Mouse (Mus musculus): Measurements from ENCODE around the gene Mamdc2.

The Mamdc2 gene

DNA sequence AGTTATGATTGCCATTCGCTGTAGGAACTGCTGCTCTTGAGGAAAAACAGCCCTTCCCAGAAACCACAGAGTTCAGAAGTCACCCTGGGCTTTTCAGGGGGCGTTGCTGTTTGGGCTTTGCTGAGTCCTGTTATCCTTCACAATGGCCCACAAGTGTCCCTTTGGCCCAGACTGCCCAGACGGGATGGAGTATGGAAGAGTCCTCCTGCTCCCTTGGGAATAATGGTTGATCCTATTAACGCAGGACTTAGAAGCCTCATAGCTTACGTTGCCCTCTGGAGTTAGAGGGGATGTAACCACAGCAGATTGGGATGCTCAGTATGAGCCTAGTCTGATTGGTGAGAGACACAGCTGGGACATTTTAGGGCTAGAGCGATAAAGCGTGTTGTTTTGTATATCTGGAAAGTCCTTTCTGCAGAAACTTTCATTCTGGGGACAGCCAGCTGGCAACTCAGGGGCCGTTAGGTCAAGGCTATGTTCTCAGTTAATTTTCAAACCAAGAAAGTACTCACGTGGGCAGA, 94.3 kb downstream of the Mamdc2 start:
- DNase-seq, result no peak

DNA sequence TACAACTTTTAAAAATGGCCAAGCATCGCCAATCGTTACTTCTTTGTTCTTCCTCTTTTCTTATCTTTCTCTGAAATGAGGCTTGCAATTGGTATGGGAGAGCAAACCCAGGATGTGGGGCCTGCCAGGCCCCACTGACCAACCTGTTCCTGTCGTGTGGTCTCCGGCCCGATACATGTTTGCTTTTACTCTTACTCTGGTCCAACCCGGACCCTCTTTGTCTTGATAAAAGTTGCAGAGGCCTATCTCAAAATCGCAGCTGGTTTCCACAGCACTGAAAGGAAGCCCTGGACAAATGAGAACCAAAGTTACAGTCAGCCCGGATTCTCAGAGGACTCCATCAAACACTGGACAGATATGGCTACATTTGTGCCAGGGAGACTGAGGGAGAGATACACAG, 95.1 kb downstream of the Mamdc2 start:
- DNase-seq, result no peak

DNA sequence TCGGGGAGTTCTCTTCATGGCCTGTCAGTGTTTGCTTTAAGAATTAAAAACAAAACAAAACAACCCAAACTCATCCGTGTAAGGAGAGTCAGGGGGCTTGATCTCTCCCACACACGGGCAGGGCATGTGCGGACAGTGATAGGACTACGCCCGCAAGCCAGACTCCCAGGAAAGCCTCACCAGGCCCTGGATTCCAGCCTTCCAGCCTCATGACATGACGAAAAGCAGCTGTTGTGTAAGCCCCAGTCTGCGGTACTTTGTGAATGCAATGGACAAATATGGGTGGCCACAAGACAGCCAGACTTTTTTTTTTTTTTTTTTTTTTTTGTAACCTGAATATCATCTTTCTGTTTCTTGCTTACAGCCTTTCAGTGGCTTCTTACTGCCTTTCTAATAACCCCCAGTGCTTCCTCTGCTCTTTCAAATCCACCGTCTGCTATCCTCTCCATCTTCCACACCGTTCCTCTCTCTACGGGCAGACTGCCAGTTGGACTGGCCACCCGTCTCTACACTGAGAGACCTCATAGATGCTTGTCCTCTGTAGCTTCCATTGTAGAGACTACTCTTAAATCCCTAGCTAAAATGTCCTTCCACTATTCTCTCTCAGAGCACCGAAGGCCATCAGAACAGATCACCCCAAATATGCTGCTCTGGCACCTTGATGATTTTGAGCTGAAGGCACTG, 96.3 kb downstream of the Mamdc2 start:
- DNase-seq, result no peak

DNA sequence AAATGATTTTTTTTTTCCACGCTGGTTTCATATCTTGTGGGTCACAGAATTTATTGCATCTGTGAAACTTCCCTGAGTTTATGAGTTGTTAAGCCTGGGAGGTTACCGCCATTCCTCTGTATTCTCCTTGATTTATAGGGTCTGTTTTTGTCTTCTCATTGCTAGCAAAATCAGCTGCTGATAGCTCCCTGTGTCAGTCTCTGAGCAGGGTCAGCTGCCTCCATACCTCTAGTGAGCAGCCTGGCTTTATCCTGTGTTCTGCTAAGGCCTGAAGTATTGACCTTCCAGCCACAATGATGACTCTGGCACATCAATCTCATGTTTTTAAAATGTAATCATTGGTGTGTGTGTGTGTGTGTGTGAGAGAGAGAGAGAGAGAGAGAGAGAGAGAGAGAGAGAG, 98.3 kb downstream of the Mamdc2 start:
- DNase-seq, result no peak

DNA sequence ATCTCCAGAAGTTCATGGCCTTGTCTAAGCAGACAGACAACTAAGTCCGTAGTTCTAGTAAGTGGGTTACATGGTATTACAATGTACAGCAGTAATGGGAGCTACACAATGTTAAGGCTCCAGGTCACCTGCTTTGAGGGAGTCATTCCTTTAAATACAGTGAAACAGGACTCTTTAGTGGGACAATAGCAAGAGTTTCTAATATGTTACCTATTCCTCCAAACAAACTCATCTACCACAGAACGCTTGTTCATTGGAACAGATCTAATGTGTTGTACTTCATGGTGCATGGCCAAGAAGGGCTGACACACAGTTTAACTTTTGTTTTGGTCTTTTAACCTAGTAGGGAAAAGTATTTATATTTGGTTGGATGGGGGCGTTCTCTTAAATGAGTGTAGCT, 105.5 kb downstream of the Mamdc2 start:
- no peak for DNase-seq

DNA sequence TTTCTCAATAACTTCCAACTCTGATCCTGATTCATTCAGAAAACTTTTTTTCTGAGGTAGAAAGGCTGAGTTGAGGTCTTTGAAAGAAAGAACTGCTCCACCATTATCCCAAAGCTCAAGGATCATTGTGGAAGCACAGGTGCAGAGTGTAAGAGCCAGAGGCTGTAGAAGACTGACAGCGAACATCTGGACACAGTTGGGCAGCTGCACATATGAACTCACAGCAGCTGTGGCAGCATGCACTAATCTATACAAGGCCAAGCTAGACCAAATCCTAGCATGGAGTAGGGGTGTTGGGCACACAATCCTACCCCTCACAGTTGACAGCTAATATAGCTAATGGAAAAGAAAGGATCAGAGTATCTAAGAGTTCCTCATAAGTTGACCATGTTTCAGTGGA, 115.4 kb downstream of the Mamdc2 start:
- DNase-seq, result no peak

DNA sequence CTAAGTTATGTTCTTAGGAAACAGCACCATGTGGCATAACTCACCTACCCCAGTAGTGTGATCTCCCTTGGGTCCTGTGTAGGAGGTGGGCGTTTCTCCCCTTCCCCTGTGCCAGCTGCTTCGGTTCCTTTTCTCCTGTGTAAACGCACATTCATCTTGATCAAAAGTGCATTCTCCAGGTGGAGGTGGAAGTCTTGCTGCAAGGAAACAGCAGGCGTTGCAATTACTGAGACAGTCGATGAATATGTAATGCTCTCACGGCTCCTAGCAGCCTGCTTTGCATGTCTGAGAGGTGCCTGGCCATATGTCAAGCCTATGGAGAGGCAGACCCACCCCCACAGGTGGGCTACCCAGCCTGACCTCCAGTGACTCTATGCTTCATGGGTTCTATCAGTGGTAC, 117.4 kb downstream of the Mamdc2 start:
- no peak for DNase-seq

DNA sequence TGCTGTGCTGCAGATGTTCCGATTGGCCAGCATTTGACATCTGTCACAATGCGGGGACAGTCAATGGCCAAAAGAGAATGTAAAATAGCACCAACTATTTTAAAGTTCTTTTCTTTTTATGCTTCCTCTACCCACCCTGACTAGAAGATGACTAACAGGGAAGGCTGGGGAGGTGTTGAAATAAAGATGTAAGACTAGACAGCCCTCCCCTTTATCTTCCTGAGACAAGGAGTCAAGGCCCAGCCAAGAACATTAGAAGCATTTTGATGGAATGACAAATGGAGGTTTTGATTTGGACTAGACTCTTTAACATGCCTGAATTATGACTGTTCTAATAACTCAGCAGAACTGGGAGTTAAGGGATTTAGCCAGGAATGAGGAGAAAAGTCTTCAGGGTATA, 118.9 kb downstream of the Mamdc2 start:
- no peak for DNase-seq

DNA sequence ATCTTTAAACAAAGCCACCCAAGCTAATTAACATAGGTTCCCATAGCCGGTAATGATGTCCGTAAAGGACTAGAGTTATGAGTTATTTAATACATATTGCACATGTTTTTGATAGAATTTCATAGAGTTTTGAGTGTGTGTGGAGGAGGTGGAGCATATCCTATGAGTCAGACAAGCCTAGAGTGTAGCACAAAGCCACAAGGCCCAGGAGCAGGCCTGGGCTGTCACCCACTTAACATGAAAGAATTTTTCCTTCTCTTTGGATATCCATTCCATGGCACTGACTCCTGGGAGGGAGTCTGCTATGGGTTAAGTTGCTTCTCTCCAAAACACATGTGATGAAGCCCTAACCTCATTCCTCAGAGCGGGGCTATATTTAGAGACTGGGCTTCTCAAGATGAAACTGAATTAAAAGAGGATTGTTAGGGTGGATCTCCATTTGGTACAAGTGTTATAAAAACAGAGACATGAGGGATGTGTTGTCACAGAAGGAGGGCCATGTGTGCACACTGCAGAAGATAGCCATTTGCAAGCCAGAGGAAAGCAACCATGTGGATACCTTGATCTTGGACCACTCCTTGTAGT, 121.1 kb downstream of the Mamdc2 start:
- DNase-seq, result no peak

DNA sequence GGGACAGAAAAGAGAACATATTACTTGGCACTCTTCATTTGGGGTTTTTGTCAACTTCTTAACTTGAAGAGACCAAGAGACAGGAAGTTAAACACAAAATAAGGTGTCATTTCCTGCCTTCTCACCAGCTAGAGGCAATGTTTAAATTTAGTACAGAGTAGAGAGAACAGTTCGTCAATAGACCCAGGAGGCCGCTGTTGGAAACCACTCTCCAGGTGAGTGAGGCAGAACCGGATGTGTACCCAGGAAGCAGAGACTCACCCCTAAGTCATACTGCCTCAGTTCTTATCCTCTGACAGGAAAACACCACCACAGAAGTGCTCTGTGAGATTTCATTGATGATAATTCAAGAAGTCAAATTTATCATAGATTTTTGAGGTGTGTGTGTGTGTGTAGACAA, 125.1 kb downstream of the Mamdc2 start:
- no peak for DNase-seq

DNA sequence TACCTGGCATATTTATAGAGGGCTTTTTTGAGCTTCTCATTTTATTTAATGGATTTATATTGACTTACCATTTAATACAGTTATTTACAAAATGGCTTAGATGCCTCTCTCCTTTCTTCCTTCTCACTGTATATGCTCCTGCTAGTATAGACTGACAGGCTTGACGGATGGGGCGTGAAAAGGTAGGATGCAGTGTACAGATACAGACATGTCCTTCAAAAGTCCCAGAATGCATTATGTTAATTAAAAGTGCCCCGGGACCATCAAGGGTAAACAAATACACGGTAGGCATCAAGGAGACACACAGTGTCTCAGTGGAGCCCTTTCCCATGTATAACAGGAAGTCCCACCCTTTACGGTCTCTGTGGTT, 130.3 kb downstream of the Mamdc2 start:
- no peak for DNase-seq

DNA sequence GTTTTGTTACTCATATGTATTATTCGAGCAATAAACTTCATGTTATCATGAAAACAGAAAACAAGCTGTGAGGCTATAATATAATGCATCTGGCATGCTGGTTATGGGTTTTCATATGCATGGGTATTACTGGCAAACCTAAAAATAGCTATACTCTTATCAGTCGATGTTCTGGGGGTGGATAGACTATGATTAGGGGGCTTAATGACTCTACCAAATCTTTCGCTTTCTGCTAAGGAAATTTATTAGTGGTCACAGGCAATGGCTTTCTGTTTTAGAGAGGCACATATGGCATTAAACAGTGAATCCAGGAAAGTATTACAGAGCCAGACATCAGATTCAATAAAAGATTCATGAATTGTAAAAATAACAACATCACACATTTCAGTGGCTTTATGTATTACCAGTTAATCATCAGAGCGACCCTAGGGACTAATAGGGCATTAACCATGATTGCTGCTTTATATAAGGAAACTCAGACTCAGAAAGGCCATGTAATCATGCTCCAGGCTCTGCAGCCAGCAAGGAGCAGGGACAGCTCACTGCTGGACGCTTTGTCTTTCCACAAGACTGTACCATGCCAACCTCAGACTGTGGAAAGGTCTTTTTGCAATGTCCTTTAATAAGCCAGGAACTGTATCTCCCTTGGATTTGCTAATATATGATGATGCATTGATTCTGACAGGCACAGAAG, 130.8 kb downstream of the Mamdc2 start:
- DNase-seq, result peak; percentile 47

DNA sequence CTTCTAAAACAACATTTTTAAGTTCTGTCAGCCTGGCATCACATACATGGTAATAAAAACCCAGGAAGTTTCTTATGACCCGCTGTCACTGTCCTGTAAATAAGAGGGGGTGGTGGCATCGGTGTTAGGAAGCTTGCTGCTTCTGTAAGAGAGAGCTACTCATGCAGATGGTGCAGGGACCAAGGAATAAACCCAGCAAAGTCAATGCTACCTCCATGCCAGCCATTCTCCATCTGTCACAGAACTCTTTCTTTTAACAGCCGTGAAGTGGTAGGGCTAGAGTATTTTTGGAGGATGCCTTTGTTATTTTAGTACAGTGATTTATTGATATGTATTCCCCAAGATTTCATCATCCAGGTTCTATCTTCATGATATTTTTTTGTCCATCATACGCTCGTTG, 131.4 kb downstream of the Mamdc2 start:
- peak; percentile 20 for DNase-seq

DNA sequence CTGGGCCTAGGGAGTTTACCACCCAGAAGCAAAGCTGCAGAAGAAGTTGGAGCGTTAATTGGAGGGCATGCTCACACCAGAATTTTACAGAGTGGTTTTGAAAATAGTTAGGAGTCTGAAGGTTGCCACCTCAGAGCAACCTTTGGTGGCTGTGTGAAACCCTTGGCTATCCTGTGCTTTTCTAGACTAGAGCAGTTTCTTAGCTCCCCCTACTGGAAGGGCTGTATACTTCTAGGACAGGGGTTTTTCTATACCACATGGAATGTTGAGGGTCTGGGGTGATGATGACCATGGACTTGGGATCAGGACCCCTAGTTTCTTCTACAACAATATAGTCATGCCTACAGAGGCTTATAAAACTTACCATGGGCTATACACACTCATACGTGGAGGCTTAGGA, 138.3 kb downstream of the Mamdc2 start:
- no peak for DNase-seq

DNA sequence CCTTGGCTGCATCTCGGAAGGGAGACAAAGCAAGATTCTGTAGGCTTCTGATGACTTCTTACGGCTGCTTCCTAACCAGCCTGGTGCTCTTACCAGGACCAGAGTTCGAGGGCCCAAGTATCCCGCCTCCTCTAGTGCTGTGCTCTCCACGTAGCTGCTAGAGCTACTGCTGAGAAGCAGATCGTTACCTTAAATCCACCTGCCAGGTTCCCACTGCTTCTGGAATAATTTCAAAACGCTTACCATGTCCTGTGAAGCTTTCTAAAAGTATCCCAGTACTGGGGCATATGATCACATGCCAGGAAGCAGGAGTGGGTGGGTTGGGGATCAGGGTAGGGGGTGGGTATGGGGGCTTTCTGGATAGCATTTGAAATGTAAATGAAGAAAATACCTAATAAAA, 141.6 kb downstream of the Mamdc2 start:
- peak; percentile 79 for DNase-seq

DNA sequence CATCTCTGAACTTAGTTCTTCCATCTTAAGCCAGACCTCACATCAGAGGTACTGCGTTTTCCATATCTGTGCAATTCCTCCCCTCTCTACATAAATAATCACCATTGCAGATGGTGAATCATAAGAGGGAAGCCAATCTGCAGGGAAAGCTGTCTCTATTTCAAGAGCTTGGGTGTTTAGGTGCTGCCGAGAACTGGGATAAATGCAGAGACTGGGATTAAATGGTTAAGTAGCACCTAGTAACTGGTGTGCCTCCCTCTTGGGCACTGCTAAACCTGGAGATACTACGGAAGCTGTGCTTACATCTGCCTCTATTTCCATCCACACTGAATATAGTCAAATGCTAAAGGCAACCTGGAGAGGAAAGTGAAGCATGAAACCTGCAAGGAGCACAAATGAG, 148.3 kb downstream of the Mamdc2 start:
- no peak for DNase-seq

DNA sequence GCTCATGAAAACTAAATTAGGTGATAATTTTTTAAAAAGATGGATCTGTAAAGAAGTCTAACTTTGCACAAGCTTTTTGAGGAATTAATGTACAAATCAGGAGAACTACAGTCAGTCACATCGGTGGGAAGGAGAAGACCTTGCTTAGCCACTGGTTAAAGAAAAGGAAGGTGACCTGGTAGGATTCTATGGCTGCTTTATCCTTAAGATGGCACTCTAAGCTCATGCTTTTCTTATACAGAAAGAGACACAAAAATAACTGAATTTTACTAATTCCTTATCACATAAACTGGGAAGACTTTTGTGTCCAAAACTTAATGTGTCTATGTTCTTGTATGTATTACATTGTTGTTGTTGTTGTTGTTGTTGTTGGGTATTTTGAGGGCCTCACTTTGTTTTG, 149.3 kb downstream of the Mamdc2 start:
- DNase-seq, result peak; percentile 31

DNA sequence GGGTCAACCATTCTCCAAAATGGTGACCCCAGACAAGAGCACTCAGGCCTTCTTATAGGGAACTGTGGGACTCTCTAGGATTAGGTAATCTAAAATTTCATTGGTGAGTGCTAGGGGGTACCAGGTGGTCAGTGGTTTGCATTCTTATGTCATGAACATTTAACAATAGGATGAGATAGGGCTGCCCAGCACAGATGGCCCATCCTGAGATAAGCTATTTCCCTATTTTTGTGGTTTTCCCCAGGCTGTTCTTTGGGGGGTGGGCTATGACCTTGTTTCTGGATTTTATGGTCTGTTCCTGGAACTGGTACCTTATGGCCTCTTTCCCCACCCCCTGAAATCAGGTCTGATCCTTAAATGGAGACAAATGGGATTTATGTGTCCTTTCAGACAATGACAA, 151.1 kb downstream of the Mamdc2 start:
- no peak for DNase-seq

DNA sequence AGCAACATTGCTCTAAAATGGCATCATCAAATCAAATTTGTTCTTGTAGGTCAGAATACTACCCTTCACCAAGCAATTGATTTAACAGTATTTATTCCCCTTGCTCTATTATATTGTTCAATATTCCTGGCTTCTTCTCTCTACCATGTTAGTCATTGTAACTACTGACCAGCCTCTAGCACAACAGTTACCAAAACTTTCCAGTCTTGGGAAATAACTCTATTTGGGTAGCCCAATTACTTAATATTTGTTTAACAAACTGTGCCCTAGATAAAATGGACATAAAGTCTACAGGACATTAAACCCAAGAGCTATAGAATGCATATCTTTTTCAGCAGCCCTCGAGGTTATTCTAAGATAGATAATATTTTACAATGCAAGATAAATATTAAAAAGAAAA, 159.0 kb downstream of the Mamdc2 start:
- DNase-seq, result no peak

DNA sequence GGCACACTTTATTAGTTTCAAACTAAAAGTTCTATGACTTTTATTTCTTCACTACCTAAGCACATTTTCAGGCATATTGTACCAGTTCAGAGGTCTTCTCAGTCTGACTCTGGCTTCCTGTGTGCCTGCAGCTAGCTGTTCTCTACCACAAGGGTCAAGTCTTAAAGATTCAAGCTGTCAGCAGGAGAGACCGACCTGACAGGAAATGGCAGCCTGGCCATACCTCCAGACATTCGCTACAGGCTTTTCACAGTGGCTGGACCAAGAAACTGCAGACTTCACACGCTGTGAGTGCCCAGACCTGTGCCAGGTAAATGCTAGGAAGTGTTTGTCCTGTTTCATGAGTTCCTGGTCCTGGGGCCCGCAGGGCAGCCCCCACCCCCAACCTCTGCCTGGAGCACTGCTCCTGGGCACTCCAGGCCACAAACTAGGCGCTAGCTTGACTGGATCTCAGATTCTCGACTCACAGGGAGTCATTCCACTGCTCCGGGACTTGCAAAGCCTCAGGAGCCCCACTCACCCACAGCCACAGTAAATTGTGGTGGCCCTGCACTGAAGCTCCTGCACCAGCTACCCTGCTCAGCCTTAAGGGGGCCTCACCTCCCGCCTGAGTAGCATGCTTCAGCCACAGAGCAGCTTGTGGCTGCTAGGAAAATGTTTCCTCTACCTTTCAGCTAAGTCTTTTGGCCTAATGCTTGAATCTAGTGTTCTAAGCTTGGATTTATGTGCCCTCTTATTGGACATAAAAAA, 166.2 kb downstream of the Mamdc2 start:
- no peak for DNase-seq

DNA sequence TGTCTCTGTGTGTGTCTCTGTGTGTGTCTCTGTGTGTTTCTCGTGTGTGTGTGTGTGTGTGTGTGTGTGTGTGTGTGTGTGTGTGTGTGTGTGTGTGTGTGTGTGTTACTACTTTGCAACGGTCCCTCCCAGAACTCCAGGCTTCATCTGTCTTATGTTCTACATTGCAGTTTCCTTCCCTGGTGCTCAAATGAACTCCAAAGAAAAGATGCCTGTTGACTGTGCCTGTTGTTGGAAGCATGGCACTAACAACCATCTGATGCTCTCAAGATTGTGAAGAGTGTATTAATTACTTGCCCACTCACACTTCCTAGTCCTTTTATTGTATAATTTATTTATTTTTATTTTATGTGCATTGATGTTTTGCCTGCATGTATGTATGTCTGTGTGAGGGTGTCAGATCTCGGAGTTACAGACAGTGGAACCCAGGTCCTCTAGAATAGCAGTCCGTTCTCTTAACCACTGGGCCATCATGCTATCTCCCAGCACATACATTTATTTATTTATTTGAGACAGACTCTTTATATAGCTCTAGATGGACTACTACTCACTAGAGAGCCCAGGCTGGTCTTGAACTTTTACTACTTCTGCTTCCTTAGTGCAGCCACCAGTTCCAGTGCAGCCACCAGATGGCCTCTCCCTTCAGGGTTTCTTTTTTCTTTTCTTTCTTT, 174.1 kb downstream of the Mamdc2 start:
- DNase-seq, result peak; percentile 22

DNA sequence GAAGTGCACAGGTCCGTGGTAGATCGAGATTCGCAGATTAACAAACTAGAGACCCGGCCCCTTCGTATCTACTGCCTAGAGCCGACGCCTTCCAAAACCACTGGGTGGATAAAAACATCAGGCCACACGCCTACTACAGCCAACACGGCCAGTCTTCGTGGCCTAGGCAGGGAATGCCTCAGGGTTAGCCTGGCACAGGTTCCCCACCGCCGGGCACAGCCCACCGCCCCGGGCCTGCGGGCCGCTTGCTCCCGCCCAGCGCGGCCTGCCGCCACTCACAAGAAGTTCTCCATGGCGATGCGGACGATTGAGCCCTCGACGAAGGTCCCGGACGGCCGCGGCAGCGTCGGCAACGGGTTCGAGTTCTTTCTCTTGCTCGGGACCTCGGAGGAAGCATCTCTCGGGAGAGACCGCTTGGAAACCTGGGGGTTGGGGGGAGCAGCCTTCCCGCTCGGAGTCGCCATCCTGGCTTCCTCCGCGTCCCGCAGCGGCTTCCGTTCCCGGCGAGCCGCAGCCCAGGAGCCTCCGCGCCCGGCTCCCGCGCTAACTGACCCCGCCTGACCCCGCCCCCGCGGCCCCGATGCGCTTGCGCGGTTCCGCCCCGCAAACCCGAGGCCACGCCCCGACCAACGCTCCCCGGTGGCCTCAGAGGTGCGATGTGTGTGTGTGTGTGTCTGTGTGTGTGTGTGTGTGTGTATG, 174.7 kb downstream of the Mamdc2 start, which contains the start of gene Smc5:
Smc5 (minus strand) TSS at position 543 of the 699 bp plus-strand sequence.
- peak; percentile 89 for DNase-seq
